Mouse (Mus musculus) midbrain, embryonic 14.5 days (tissue): ENCODE measurements at regions not wholly inside any gene's neighbourhood (a gene's known extent, or its start where the extent isn't known, plus 50 kb on each side); places are given as distances from the start of the nearest gene placed in this dataset.
A peak's percentile ranks its signal among the peaks of the same experiment; 100 is the strongest.

Experiments used
- ATAC-seq: fragments of 200-750 bp; cut with Nextera tagmentation; 2 replicates; pipeline ENCODE4 v1.8.0; 2017; ENCODE audit warnings: moderate number of reproducible peaks, moderate library complexity; ENCODE audit not compliant: low FRiP score, low TSS enrichment
- DNase-seq: peaks from one replicate; pipeline ENCODE4 v3.0.0-alpha.2; 2015
- H3K27ac ChIP-seq: fragments of 300-500 bp; sonication (generic); replicated peaks from 2 replicates; pipeline ENCODE4 v1.5.1; 2014; ENCODE audit warnings: mild to moderate bottlenecking, low read depth, low read length, moderate library complexity
- H3K27me3 ChIP-seq: fragments of 300-500 bp; sonication (generic); 2 replicates; pipeline ENCODE4 v1.6.1; 2014; ENCODE audit warnings: low read length, control low read depth, mixed read lengths; ENCODE audit not compliant: control insufficient read depth, insufficient read depth
- H3K36me3 ChIP-seq: fragments of 300-500 bp; sonication (generic); 2 replicates; pipeline ENCODE4 v1.6.1; 2014; ENCODE audit warnings: low read length, control low read depth; ENCODE audit not compliant: control insufficient read depth, insufficient read depth
- H3K4me1 ChIP-seq: fragments of 300-500 bp; sonication (generic); 2 replicates; pipeline ENCODE4 v1.6.1; 2014; ENCODE audit warnings: mild to moderate bottlenecking, antibody characterized with exemption, low read length, control low read depth; ENCODE audit not compliant: control insufficient read depth, insufficient read depth
- H3K4me2 ChIP-seq: fragments of 300-500 bp; sonication (generic); 2 replicates; pipeline ENCODE4 v1.6.1; 2014; ENCODE audit warnings: mild to moderate bottlenecking, low read length, moderate library complexity
- H3K4me3 ChIP-seq: fragments of 300-500 bp; sonication (generic); replicated peaks from 2 replicates; pipeline ENCODE4 v1.5.1; 2014; ENCODE audit warnings: low read depth, low read length
- H3K9ac ChIP-seq: fragments of 300-500 bp; sonication (generic); replicated peaks from 2 replicates; pipeline ENCODE4 v1.6.1; 2014; ENCODE audit warnings: mild to moderate bottlenecking, low read length, moderate library complexity
- H3K9me3 ChIP-seq: fragments of 300-500 bp; sonication (generic); 2 replicates; pipeline ENCODE4 v1.6.1; 2016; ENCODE audit warnings: low read length, control low read depth, mixed read lengths; ENCODE audit not compliant: control insufficient read depth
- WGBS: fragments of 180-500 bp; shearing (Covaris S2); extraction: QIAGEN DNeasy Blood & Tissue Kit; methylation state at CpG from one replicate; pipeline ENCODE4 v1.1.7; 2014; 5-methylcytosine and 5-hydroxymethylcytosine counted together

DNA sequence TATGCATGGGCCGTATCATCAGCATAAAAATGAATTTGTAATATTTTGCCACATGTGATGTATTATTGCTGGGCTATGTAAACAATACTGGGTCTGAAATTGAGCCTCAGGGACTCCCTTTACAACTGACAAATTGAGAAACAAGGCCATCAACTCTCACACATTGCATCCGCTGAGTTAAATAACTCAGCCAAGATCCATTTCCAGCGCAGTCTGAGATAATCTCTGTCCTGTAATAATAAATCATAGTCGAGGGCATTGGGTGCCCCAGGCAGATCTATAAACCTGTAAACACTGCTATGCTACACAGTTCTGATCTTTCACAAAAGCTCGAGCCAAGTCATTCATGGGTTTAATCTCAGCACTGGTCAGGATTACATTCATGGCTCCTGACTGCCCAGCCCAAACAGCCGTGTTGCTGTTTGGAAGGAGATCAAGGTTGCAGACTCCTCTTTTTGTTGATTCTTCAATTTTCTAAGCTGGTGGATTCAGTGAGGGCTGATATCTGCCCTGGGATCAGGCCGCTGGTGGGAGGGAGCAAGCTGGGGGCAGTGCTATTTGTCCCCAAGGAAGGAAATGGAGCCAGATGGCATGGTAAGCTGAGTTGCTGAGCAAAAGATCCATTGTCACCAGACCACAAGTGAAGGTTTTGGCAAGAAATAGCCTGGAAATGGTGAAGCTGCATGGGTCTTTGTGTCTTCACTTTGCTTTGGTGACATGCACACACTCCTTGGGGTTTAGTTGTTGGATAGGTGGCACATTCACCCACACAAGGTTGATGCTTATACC, 160.0 kb upstream of the Bmper start:
- no peak overlapping the region for H3K4me3 ChIP-seq
- DNase-seq, result peak; percentile 47
- no peaks in the 10 kb centered on the region for H3K36me3 ChIP-seq
- no peak overlapping the region for H3K4me2 ChIP-seq
- H3K27me3 ChIP-seq, result no peaks in the 10 kb centered on the region
- WGBS, result 18% methylated on average over 7 of the region's 7 CpGs
- no peaks in the 10 kb centered on the region for H3K9me3 ChIP-seq
- peaks cover 28% of the 10 kb centered on the region for H3K4me1 ChIP-seq
- peak; percentile 46 for ATAC-seq
- H3K9ac ChIP-seq, result no peak overlapping the region; the same call in 1 of the 2 replicates
- H3K27ac ChIP-seq, result peak overlapping the region; percentile 62

DNA sequence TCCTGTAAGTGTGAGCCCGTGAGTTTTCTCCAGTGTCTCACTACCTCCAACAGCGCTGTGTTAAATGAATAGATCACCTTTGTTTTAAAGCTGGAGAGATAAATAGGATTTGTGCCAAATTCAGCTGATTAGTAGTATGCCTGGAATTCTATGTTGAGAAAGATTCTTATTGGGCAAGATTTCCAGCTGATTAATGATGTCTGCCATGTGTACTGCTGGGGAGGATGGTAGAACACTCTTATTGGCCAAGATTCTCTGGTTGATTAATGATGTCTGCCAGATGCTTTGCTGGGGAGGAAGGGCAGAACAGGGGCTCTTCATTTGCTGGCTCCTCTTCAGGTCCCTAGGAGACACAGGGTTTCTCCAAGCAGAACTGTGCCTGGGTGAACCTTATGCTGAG, 158.9 kb upstream of the Bmper start:
- no peak for DNase-seq
- no peaks in the 10 kb centered on the region for H3K36me3 ChIP-seq
- no peak overlapping the region for H3K27ac ChIP-seq
- no peak for ATAC-seq
- peaks cover 28% of the 10 kb centered on the region for H3K4me1 ChIP-seq
- 97% methylated on average over 2 of the region's 2 CpGs for WGBS
- H3K4me2 ChIP-seq, result no peak overlapping the region
- no peaks in the 10 kb centered on the region for H3K27me3 ChIP-seq
- H3K4me3 ChIP-seq, result no peak overlapping the region
- H3K9ac ChIP-seq, result no peak overlapping the region
- no peaks in the 10 kb centered on the region for H3K9me3 ChIP-seq

GRCm38 (mm10) chr9:23064811-23065210, 158.1 kb upstream of the Bmper start:
- Histone ChIP-seq H3K27me3 (no peaks in the 10 kb centered on the region), H3K4me3 (no peak overlapping the region), H3K36me3 (no peaks in the 10 kb centered on the region), H3K9me3 (no peaks in the 10 kb centered on the region), H3K27ac (no peak overlapping the region), H3K4me2 (no peak overlapping the region), H3K9ac (no peak overlapping the region), H3K4me1 (peaks cover 28% of the 10 kb centered on the region)
- no peak for DNase-seq
- 96% methylated on average over 3 of the region's 3 CpGs for WGBS
- no peak for ATAC-seq

DNA sequence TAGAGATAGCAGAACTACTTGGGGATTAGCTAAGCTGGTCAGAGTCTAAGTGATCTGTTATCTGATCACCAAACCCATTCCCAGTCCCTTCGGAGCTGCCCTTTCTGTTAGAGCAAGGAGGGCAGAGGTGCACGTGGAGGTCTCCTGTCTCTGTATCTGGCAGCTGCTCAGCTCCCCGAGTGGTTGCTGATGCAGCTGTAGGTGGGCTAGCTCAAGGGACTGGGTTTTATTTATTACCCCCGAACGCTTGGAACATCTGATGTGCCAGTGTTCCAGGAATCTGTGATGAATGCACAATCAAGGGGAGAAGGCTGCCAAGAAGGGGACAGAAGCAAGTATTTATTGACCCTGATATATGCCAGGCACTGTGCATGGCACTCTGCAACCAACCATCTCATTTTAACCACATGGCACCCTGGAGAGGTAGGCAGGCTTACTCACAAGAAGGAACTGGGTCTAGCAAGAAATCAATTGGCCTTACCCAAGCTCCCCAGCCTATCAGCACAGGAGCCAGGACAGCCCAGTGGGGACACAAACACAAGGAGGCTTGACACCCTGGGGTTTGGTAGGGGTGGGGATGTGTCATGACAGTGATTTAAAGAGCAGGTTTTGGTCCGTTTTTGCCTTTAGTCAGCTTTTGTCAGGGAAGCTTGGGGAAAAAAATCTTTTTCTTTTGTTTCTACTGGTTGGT, 154.6 kb upstream of the Bmper start:
- Histone ChIP-seq H3K36me3 (no peaks in the 10 kb centered on the region), H3K4me1 (peaks cover 5% of the 10 kb centered on the region; the same call in 1 of the 2 replicates), H3K27ac (no peak overlapping the region), H3K27me3 (no peaks in the 10 kb centered on the region), H3K4me2 (no peak overlapping the region), H3K4me3 (no peak overlapping the region), H3K9me3 (no peaks in the 10 kb centered on the region; the same call in 1 of the 2 replicates), H3K9ac (no peak overlapping the region)
- WGBS, result 53% methylated on average over 6 of the region's 6 CpGs
- DNase-seq (no peak), ATAC-seq (no peak)

- H3K27me3 ChIP-seq, result no peaks in the 10 kb centered on the region
- no peak overlapping the region for H3K4me3 ChIP-seq
- DNase-seq (peak; percentile 54), ATAC-seq (no peak)
- no peaks in the 10 kb centered on the region for H3K4me1 ChIP-seq
- no peak overlapping the region for H3K27ac ChIP-seq
- H3K36me3 ChIP-seq, result no peaks in the 10 kb centered on the region
- WGBS, result 34% methylated on average over 7 of the region's 7 CpGs
- no peaks in the 10 kb centered on the region; the same call in 1 of the 2 replicates for H3K9me3 ChIP-seq
- H3K9ac ChIP-seq, result no peak overlapping the region
- no peak overlapping the region for H3K4me2 ChIP-seq
These were observed 153.7 kb upstream of the Bmper start for GRCm38 (mm10) chr9:23069161-23069560.

DNA sequence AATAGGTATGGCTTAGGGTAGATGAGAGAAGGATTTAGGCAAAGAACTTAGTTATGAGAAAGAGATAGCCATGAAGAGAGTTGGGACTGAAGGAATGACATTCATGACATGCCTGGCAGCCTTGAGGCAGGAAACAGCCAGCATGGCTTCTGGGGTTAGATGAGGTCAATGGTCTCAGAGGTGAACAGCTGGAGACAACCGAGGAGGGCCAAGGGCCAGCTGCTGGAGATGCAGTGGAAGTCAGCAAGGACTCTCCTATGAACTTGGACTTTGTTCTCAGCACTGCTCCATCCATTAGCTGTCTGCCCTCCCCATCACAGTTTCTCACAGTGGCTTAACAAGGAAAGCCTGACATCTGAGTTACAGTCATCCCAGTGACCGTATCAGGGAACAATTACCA, 151.9 kb upstream of the Bmper start:
- Histone ChIP-seq H3K9me3 (no peaks in the 10 kb centered on the region; the same call in 1 of the 2 replicates), H3K9ac (no peak overlapping the region), H3K4me3 (no peak overlapping the region), H3K4me1 (no peaks in the 10 kb centered on the region), H3K27me3 (no peaks in the 10 kb centered on the region), H3K36me3 (no peaks in the 10 kb centered on the region), H3K27ac (no peak overlapping the region), H3K4me2 (no peak overlapping the region)
- ATAC-seq (no peak), DNase-seq (no peak)
- WGBS, result 73% methylated on average over 2 of the region's 2 CpGs

GRCm38 (mm10) chr9:23072741-23073140, 150.1 kb upstream of the Bmper start:
- H3K27ac ChIP-seq, result no peak overlapping the region
- H3K27me3 ChIP-seq, result no peaks in the 10 kb centered on the region
- no peak for DNase-seq
- no peaks in the 10 kb centered on the region for H3K36me3 ChIP-seq
- 87% methylated on average over 8 of the region's 8 CpGs for WGBS
- H3K4me3 ChIP-seq, result no peak overlapping the region
- ATAC-seq, result no peak
- H3K9ac ChIP-seq, result no peak overlapping the region
- no peaks in the 10 kb centered on the region; the same call in 1 of the 2 replicates for H3K9me3 ChIP-seq
- no peaks in the 10 kb centered on the region for H3K4me1 ChIP-seq
- no peak overlapping the region for H3K4me2 ChIP-seq

- Histone ChIP-seq H3K9ac (no peak overlapping the region; the same call in 1 of the 2 replicates), H3K27me3 (no peaks in the 10 kb centered on the region), H3K4me3 (no peak overlapping the region), H3K4me1 (peaks cover 7% of the 10 kb centered on the region), H3K27ac (peak overlapping the region; percentile 76), H3K9me3 (no peaks in the 10 kb centered on the region), H3K4me2 (peak overlapping the region; percentile 23), H3K36me3 (no peaks in the 10 kb centered on the region)
- WGBS, result 6% methylated on average over 17 of the region's 17 CpGs
- peak; percentile 89 for ATAC-seq
- DNase-seq, result peak; percentile 94
These were observed 139.3 kb upstream of the Bmper start for GRCm38 (mm10) chr9:23083562-23083961.

DNA sequence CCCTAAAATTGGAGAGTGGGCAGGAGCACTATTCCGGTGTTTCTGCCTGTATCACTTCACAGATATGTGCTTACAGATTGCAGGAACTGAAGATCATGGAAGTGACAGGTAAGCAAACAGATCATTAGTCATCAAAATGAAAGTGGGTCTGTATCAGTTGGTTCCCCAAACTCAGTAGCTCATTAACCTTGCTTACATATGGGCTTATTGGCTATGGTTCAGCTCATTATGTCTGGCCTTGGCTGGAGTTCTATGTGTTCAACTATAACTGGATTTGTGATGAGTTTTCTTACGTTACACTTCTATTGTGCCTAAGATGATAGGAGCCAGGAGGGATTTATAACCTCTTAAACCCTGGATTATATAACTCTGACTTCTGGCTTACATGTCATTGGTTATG, 133.5 kb upstream of the Bmper start:
- Histone ChIP-seq H3K4me3 (no peak overlapping the region), H3K27me3 (no peaks in the 10 kb centered on the region), H3K36me3 (no peaks in the 10 kb centered on the region), H3K4me2 (no peak overlapping the region), H3K9me3 (no peaks in the 10 kb centered on the region), H3K27ac (no peak overlapping the region), H3K9ac (no peak overlapping the region), H3K4me1 (no peaks in the 10 kb centered on the region)
- 79% methylated on average over 2 of the region's 2 CpGs for WGBS
- ATAC-seq (no peak), DNase-seq (no peak)
